Mouse (Mus musculus) retina, postnatal 1 day (tissue): Measurements from ENCODE around the gene Ifit1bl2.
"Not testable (repeated sequence)": the region's sequence is repeated elsewhere in the genome, so short reads cannot be mapped to it uniquely, and the experiment has no call there.

Experiments
- DNase-seq: peaks from one replicate; pipeline ENCODE4 v3.0.0-alpha.2; 2012

Gene Ifit1bl2

GRCm38 (mm10) chr19:34640623-34641022 lies at the start of gene Ifit1bl2, which contains the start of gene Ifit1:
TSS of gene Ifit1bl2 (minus strand) at chr19:34640743.
TSS of gene Ifit1 (plus strand) at chr19:34640871.
- no peak for DNase-seq

GRCm38 (mm10) chr19:34685530-34685929 lies 45.0 kb upstream of the Ifit1bl2 start:
- no peak for DNase-seq

- peak; percentile 58 for DNase-seq
These were observed 44.3 kb upstream of the Ifit1bl2 start for GRCm38 (mm10) chr19:34684857-34685256.

GRCm38 (mm10) chr19:34678428-34678827 lies 37.9 kb upstream of the Ifit1bl2 start:
- DNase-seq = no peak

- DNase-seq = peak; percentile 28
These were observed 32.9 kb upstream of the Ifit1bl2 start for GRCm38 (mm10) chr19:34673476-34673875.

DNA sequence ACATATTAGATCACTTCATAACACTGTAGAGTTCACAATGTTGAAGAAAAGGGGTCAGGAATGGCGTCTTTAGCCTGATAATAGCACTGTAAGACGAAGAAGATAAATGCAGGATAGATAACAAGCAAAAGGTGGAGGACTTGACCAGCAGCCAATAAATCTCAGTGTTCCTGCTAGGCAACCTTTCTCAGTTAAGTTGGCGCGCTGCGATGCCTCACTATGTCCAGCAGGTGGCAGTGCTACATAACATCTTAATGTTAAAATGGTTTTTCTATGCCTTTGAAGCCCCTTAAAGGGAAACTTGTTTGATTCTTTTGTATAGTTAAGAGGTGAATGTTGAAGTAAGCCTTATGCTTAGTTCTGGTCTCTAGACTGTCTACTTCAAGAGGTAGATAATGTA lies 25.6 kb upstream of the Ifit1bl2 start:
- DNase-seq = peak; percentile 78

- DNase-seq = no peak
These were observed 22.2 kb upstream of the Ifit1bl2 start for GRCm38 (mm10) chr19:34662740-34663139.

DNA sequence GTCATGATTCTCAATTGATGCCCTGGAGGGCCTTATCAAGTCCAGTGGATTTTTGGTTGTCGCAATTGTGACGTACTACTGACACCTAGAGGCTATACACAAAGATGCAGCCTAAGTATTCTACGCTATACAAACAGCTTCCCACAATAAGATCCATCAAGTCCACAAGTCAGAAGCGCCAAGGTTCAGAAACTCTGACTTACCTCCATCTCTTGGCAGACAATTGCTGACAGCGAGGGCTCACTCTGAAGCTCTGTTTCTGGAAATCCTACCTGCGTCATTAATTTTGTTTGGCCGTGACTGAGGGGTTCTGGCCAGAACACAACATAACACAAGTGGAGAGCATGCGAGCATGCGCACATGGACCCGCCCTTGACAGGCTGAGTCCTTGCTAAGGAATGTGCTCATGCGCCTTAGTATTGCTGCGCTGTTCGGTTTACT lies 21.5 kb upstream of the Ifit1bl2 start:
- peak; percentile 85 for DNase-seq

GRCm38 (mm10) chr19:34656511-34657298 lies 16.2 kb upstream of the Ifit1bl2 start:
- no peak for DNase-seq

DNA sequence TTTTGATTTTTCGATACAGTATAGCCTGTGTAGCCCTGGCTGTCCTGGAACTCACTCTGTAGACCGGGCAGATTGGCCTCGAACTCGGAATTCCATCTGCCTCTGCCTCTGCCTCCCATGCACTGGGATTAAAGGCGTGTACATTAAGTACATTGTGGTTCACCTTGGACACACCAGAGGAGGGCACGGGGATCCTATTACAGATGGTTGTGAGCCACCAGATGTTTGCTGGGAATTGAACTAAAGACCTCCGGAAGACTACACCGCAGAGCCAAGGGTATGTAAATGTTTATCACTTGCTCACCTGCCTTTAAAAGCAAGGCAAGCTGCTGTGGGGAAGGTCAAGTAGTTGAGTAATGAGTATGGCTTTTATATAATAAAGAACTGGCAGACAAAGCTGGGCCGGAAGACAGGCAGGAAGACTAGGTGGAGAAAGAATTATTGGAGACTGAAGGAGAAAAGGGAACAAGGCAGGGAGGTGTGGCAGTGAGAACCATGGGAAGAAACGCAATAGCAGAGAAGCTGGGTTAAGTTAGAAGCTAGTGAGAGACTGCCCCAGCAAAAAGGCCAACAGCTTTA lies 14.8 kb upstream of the Ifit1bl2 start:
- no peak for DNase-seq

- DNase-seq = no peak
These were observed 10.5 kb upstream of the Ifit1bl2 start for GRCm38 (mm10) chr19:34650997-34651396.

- DNase-seq = no peak
These were observed 9.7 kb upstream of the Ifit1bl2 start for GRCm38 (mm10) chr19:34650276-34650675.

GRCm38 (mm10) chr19:34647630-34648029 lies 7.1 kb upstream of the Ifit1bl2 start:
- DNase-seq = not testable (repeated sequence)

- no peak for DNase-seq
These were observed 2.1 kb upstream of the Ifit1bl2 start for GRCm38 (mm10) chr19:34642616-34643015.

DNA sequence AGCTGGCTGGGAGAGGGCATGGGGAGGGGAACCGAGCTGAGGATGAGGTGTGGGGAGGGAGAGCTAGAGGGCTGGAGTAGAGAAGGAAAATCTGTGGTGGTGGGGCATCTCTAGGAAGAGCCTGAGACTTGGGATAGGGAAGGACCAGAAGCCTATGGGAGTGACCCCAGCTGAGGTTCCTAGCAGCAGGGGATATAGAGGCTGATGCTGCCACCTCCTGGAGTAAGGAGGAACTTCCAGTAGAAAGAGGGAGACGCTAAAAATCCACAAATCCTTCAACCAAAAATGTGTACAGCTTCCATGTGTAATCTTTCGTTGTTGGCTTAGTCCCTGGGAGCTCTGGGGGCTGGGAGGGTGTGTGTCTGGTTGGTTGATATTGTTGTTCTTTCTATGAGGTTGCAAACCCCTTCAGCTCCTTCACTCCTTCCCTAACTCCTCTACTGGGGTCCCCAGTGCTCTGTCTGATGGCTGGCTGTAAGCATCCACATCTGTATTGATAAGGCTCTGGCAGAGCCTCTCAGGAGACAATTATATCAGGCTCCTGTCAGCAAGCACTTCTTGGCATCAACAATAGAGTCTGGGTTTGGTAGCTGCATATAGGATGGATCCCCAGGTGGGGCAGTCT lies 3.5 kb downstream of the Ifit1bl2 start:
- peak; percentile 73 for DNase-seq

GRCm38 (mm10) chr19:34633484-34633883 lies 7.1 kb downstream of the Ifit1bl2 start:
- no peak for DNase-seq

GRCm38 (mm10) chr19:34631487-34631886 lies 9.1 kb downstream of the Ifit1bl2 start:
- no peak for DNase-seq

DNA sequence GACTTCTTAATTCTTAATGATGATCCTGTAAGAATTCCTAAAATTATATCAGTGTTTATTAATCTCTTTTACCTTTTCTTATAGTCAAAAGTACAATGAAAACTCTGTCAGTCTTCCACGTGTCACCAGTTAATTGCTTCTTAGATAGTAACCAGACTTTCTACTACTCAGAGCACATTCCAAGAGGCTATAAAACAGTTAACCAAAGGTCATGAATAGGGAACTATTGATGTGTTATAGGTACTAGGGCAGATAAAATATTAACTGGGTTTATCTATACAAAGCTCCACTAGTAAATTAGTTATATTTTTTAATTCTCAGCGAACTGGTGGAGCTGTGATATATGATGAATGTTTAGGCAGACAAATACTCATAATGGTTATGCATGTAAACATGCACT lies 13.0 kb downstream of the Ifit1bl2 start:
- no peak for DNase-seq

DNA sequence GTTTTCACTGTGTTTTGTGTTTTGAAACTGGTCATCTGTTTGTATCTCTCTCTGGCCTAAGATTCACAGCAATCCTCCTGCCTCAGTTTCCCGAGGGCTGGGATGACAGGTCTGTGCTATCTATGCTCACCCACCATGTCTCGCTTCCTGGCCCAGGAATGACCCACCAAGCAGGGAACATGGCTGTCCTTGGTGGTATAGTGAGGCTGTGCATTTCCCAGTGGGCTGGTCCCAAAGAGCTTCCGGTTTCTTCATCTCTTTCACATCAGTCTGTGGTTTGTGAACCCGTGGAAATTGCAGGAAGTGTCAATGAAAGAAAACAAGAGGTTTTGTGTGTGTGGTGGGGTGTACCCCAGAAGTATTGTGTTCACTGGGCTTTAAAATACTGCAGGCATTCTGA lies 15.9 kb downstream of the Ifit1bl2 start:
- DNase-seq = no peak

GRCm38 (mm10) chr19:34623781-34624180 lies 16.8 kb downstream of the Ifit1bl2 start:
- DNase-seq = no peak

GRCm38 (mm10) chr19:34620871-34621270 lies 19.7 kb downstream of the Ifit1bl2 start:
- no peak for DNase-seq

GRCm38 (mm10) chr19:34612243-34613001 lies 28.1 kb downstream of the Ifit1bl2 start:
- DNase-seq = not testable (repeated sequence)

DNA sequence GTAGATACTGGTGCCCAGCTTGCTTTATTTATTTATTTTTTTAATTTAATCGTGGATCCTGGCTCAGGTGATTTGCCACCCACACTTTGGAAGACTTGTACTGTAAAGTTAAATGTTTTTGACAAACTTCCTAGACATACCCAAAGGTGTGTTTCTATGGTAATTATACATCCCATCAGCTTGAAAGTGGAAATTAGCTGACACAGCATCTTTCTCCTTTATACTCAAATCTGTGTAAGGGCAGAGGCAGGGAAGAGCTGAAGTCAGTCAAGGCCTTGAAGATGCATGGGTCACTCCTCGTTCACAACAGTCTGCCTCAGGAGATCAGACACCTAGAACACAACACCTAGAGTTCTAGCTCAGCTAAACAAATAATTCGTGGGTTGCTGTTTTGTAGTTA lies 30.4 kb downstream of the Ifit1bl2 start:
- not testable (repeated sequence) for DNase-seq
